Mouse (Mus musculus) forebrain, embryonic 10.5 days (tissue): Measurements from ENCODE around the gene Iltifb. TPM values are rescaled to one million over a fixed set of nuclear protein-coding genes. Genes with fewer than 3 reads are reported as not detected.
"Not testable (repeated sequence)": the region's sequence is repeated elsewhere in the genome, so short reads cannot be mapped to it uniquely, and the experiment has no call there.

ENCODE experiments used
- DNase-seq: peaks from one replicate; pipeline ENCODE4 v3.0.0-alpha.2; 2017; ENCODE audit warnings: low spot score; ENCODE audit errors: extremely low spot score
- H3K27ac ChIP-seq: fragments of 300-500 bp; sonication (generic); 2 replicates; pipeline ENCODE4 v1.5.1; 2016; ENCODE audit warnings: mild to moderate bottlenecking
- H3K27me3 ChIP-seq: fragments of 300-500 bp; sonication (generic); 2 replicates; pipeline ENCODE4 v1.6.1; 2016; ENCODE audit warnings: mild to moderate bottlenecking; ENCODE audit not compliant: poor library complexity, severe bottlenecking
- H3K36me3 ChIP-seq: fragments of 300-500 bp; sonication (generic); replicated peaks from 2 replicates; pipeline ENCODE4 v1.6.1; 2016; ENCODE audit warnings: mild to moderate bottlenecking, moderate library complexity
- H3K4me1 ChIP-seq: fragments of 300-500 bp; sonication (generic); 2 replicates; pipeline ENCODE4 v1.6.1; 2016
- H3K4me3 ChIP-seq: fragments of 300-500 bp; sonication (generic); 2 replicates; pipeline ENCODE4 v1.5.1; 2016; ENCODE audit warnings: mild to moderate bottlenecking, moderate library complexity
- H3K9me3 ChIP-seq: fragments of 300-500 bp; sonication (generic); 2 replicates; pipeline ENCODE4 v1.6.1; 2016; ENCODE audit warnings: mild to moderate bottlenecking, moderate library complexity
- WGBS: fragments of 180-500 bp; shearing (Covaris S2); methylation state at CpG from one replicate; pipeline ENCODE4 v1.1.7; 2016; 5-methylcytosine and 5-hydroxymethylcytosine counted together
- polyA plus RNA-seq: library from polyadenylated mRNA; unstranded; fragments of >200 nt; fragmentation: Nextera tagmentation; extraction: Ambion mirVana; gene quantifications from 2 replicates; pipeline ENCODE4 v1.2.1, GENCODE M21; 2016

Gene Iltifb
- polyA plus RNA-seq, 1 experiment from 2014 or later, result not detected

DNA sequence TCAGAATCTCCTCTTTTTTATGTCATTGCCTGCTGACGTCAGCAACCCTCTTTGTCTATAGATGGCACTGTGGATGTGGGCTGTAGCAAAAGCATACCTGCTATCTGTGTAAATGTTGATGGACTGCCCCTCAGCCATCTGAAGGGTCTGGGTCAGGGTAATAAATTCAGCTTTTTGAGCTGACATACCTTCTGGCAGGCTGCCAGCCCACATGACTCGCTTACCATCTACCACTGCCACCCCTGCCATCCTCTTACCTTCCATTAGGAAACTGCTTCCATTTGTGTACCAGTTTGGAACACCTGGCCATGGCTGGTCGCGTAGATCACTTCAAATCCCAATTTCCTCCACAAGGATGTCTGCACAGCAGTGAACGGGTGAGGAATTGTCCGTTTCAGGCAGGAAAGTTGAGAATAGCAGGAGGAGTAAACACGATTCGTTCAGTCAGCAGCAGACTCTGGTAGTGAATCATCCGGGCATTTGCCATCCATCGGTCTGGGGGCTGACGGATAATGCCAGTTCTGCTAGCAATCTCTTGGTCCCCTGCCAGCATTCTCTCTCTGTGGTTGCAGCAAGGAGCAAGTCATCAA is 45.7 kb downstream of the Iltifb start:
- 93% methylated on average over 11 of the region's 11 CpGs for WGBS
- peak; percentile 13 for DNase-seq
- not testable (repeated sequence) for H3K4me1 ChIP-seq, H3K9me3 ChIP-seq, H3K36me3 ChIP-seq, H3K4me3 ChIP-seq, H3K27me3 ChIP-seq, H3K27ac ChIP-seq

GRCm38 (mm10) chr10:118240680-118241079 is 54.2 kb downstream of the Iltifb start, which contains the start of gene Gm32717:
Gm32717 (minus strand) TSS chr10:118240780.
- H3K4me3 ChIP-seq, H3K27ac ChIP-seq, DNase-seq, H3K36me3 ChIP-seq, H3K9me3 ChIP-seq, H3K4me1 ChIP-seq, H3K27me3 ChIP-seq: not testable (repeated sequence)
- WGBS, result no CpG with 5 or more reads among the region's 13 CpGs

Other genes with a start within 250 kb of the Iltifb start
- gene Mdm1, start 153.2 kb downstream of the Iltifb start, polyA plus RNA-seq, result 58.2 and 58.9 TPM in 2 replicates
- gene Il22, start 90.1 kb downstream of the Iltifb start, polyA plus RNA-seq, result 0.12 TPM in 1 of 2 replicates, not detected in the other
- 0.10 TPM in 1 of 2 replicates, not detected in the other for gene Gm32717, start 54.3 kb downstream of the Iltifb start, polyA plus RNA-seq
- 0.10 TPM in 1 of 2 replicates, not detected in the other for gene Gm32802, start 36.4 kb downstream of the Iltifb start, polyA plus RNA-seq
- gene Gm9040, start 31.9 kb upstream of the Iltifb start, polyA plus RNA-seq, result not detected in 2 replicates
- not detected in 2 replicates for gene Gm9044, start 37.4 kb upstream of the Iltifb start, polyA plus RNA-seq
- 0.06 and 0.09 TPM in 2 replicates for gene Gm9045, start 42.8 kb upstream of the Iltifb start, polyA plus RNA-seq
- gene Gm9046, start 48.2 kb upstream of the Iltifb start, polyA plus RNA-seq, result not detected in 2 replicates
- not detected in 2 replicates for gene Gm9048, start 53.6 kb upstream of the Iltifb start, polyA plus RNA-seq
- 0.06 and 0.09 TPM in 2 replicates for gene Gm9049, start 59.1 kb upstream of the Iltifb start, polyA plus RNA-seq
- gene Ifng, start 146.0 kb upstream of the Iltifb start, polyA plus RNA-seq, result not detected in 2 replicates